Mouse (Mus musculus) WW6 (cell line): ENCODE measurements around the gene Scpep1.
"Not testable (repeated sequence)": the region's sequence is repeated elsewhere in the genome, so short reads cannot be mapped to it uniquely, and the experiment has no call there.

Experiments
- DNase-seq: peaks from one replicate; pipeline ENCODE4 v3.0.0-alpha.2; 2013; ENCODE audit warnings: low read depth, low spot score

The Scpep1 gene

GRCm38 (mm10) chr11:88926566-88926965, 28.7 kb downstream of the Scpep1 start:
- no peak for DNase-seq

GRCm38 (mm10) chr11:88909388-88910036, 45.8 kb downstream of the Scpep1 start:
- DNase-seq, result no peak

GRCm38 (mm10) chr11:88908557-88909211, 46.6 kb downstream of the Scpep1 start:
- peak; percentile 39 for DNase-seq

- DNase-seq, result no peak
These were observed 47.4 kb downstream of the Scpep1 start for GRCm38 (mm10) chr11:88907886-88908285.

- DNase-seq, result peak; percentile 53
These were observed 49.6 kb downstream of the Scpep1 start for GRCm38 (mm10) chr11:88905621-88906020.

- DNase-seq, result no peak
These were observed 51.2 kb downstream of the Scpep1 start for GRCm38 (mm10) chr11:88904080-88904479.

GRCm38 (mm10) chr11:88902762-88903161, 52.5 kb downstream of the Scpep1 start:
- no peak for DNase-seq

GRCm38 (mm10) chr11:88901341-88901802, 53.9 kb downstream of the Scpep1 start:
- DNase-seq, result no peak

- no peak for DNase-seq
These were observed 55.7 kb downstream of the Scpep1 start for GRCm38 (mm10) chr11:88899561-88899960.

- DNase-seq, result no peak
These were observed 56.9 kb downstream of the Scpep1 start for GRCm38 (mm10) chr11:88898380-88898763.

- no peak for DNase-seq
These were observed 57.5 kb downstream of the Scpep1 start for GRCm38 (mm10) chr11:88897624-88898379.

GRCm38 (mm10) chr11:88895800-88896232, 59.4 kb downstream of the Scpep1 start:
- DNase-seq, result not testable (repeated sequence)

GRCm38 (mm10) chr11:88895235-88895634, 60.0 kb downstream of the Scpep1 start:
- not testable (repeated sequence) for DNase-seq

GRCm38 (mm10) chr11:88894279-88894678, 61.0 kb downstream of the Scpep1 start:
- DNase-seq, result not testable (repeated sequence)

- not testable (repeated sequence) for DNase-seq
These were observed 61.8 kb downstream of the Scpep1 start for GRCm38 (mm10) chr11:88893501-88893900.

- not testable (repeated sequence) for DNase-seq
These were observed 62.5 kb downstream of the Scpep1 start for GRCm38 (mm10) chr11:88892789-88893188.

GRCm38 (mm10) chr11:88891921-88892561, 63.2 kb downstream of the Scpep1 start:
- not testable (repeated sequence) for DNase-seq

- not testable (repeated sequence) for DNase-seq
These were observed 63.8 kb downstream of the Scpep1 start for GRCm38 (mm10) chr11:88891446-88891845.

- DNase-seq, result not testable (repeated sequence)
These were observed 64.4 kb downstream of the Scpep1 start for GRCm38 (mm10) chr11:88890904-88891303.

- no peak for DNase-seq
These were observed 66.3 kb downstream of the Scpep1 start for GRCm38 (mm10) chr11:88888996-88889395.

GRCm38 (mm10) chr11:88884376-88885065, 70.7 kb downstream of the Scpep1 start:
- DNase-seq, result no peak
